Mouse (Mus musculus): Measurements from ENCODE around the gene Fkbp5. TPM values are rescaled to one million over a fixed set of nuclear protein-coding genes. Genes with fewer than 3 reads are reported as not detected.

Fkbp5 gene
- polyA plus RNA-seq, 1 experiment from 2014 or later = 12.2 TPM

DNA sequence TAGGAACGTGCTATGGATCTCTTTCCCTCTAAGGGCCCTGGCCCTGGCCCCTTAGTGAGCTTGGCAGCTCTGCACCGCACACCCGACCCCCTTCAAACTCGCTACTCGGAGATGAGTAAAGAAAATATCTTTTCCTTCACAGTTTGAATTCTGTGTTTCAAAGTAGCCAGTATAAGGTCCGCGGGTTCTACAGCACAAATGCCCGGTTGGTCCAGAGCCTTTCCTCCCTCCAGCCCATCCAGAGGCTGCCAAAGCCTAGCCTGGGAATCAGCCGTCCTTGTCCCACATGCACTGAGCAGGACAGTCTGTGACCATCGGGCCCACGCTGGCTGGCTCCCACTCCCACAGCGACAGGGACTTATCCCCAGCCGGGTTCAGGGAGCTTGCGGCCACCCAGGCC lies 31.8 kb upstream of the Fkbp5 start, which contains the start of gene Clpsl2:
Gene Clpsl2, plus strand, starts transcription at position 301 of the 400 bp plus-strand sequence.
- ATAC-seq (ENCODE audit: insufficient number of reproducible peaks, low FRiP score, low TSS enrichment, low read depth) (no peak), DNase-seq (ENCODE audit: low spot score) (no peak)
- Histone ChIP-seq H3K9ac (ENCODE audit: low read length) (no peak within 1 kb of the TSS), H3K27ac (replicated peaks; ENCODE audit: low read depth, low read length) (no peak within 1 kb of the TSS), H3K4me3 (ENCODE audit: low read depth, low read length) (no peak within 1 kb of the TSS), H3K36me3 (ENCODE audit: control insufficient read depth, insufficient read depth, low read length) (no peaks in the 10 kb centered on the region), H3K27me3 (ENCODE audit: control insufficient read depth, insufficient read depth, low read length) (no peaks in the 10 kb centered on the region), H3K4me2 (ENCODE audit: low read depth, severe bottlenecking) (no peak within 1 kb of the TSS), H3K4me1 (ENCODE audit: control insufficient read depth, insufficient read depth, low read length) (peaks cover 5% of the 10 kb centered on the region; the same call in 1 of the 2 replicates), H3K9me3 (ENCODE audit: control insufficient read depth, low read length) (no peaks in the 10 kb centered on the region)
- whole genome bisulfite sequencing = 77% methylated on average over 14 of the region's 14 CpGs

DNA sequence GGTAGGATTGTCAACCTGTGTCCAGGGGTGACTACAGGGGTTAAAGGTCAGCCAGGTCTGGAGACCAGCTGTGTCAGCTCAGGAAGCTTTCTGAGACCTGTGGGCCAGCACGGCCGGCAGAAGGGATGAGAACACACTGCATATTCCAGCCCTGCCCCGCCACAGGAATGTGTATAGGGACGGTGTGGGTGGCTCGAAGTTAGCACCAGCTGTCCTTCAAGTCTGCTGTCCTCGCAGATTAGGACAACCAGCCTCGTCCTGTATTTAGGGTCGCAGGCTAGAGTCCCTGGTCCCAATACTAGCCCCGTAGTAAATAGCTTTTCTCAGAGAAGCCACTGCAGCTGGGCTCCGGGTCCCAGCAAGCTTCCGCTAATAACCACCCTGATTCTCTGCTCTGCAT lies 31.2 kb upstream of the Fkbp5 start:
- 72% methylated on average over 11 of the region's 11 CpGs for WGBS
- H3K27me3 ChIP-seq (ENCODE audit: control insufficient read depth, insufficient read depth, low read length) = no peaks in the 10 kb centered on the region
- DNase-seq (ENCODE audit: low spot score) = no peak
- H3K9ac ChIP-seq (ENCODE audit: low read length) = no peak overlapping the region
- no peak overlapping the region for H3K4me2 ChIP-seq (ENCODE audit: low read depth, severe bottlenecking)
- no peak overlapping the region for H3K27ac ChIP-seq (replicated peaks; ENCODE audit: low read depth, low read length)
- no peak overlapping the region for H3K4me3 ChIP-seq (ENCODE audit: low read depth, low read length)
- peaks cover 5% of the 10 kb centered on the region; the same call in 1 of the 2 replicates for H3K4me1 ChIP-seq (ENCODE audit: control insufficient read depth, insufficient read depth, low read length)
- no peaks in the 10 kb centered on the region for H3K36me3 ChIP-seq (ENCODE audit: control insufficient read depth, insufficient read depth, low read length)
- no peaks in the 10 kb centered on the region for H3K9me3 ChIP-seq (ENCODE audit: control insufficient read depth, low read length)
- no peak for ATAC-seq (ENCODE audit: insufficient number of reproducible peaks, low FRiP score, low TSS enrichment, low read depth)

DNA sequence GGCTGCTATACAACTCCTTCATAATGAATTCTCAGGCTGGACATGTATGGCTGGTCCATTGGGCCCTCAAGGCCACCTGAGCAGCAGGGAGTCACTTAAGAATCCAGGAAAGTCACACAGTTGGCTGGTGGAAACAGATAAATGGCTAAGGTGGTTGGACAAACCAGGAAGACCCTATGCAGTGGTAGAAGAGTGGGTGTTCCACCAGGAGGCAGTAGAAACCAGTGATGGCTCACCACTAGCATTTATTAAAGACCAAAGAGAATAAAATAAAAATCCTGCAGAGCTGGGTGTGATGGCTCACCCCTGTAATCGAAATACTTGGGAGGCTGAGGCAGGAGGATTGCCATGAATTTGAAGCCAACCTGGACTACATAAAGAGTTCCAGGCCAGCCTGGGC lies 29.6 kb upstream of the Fkbp5 start:
- no peak for ATAC-seq (ENCODE audit: insufficient number of reproducible peaks, low FRiP score, low TSS enrichment, low read depth)
- Histone ChIP-seq H3K9ac (ENCODE audit: low read length) (no peak overlapping the region), H3K4me1 (ENCODE audit: control insufficient read depth, insufficient read depth, low read length) (0 out of 2 replicates have a peak, but pooled peaks cover 2% of the 10 kb centered on the region), H3K4me3 (ENCODE audit: low read depth, low read length) (no peak overlapping the region), H3K27me3 (ENCODE audit: control insufficient read depth, insufficient read depth, low read length) (no peaks in the 10 kb centered on the region), H3K27ac (replicated peaks; ENCODE audit: low read depth, low read length) (no peak overlapping the region), H3K4me2 (ENCODE audit: low read depth, severe bottlenecking) (no peak overlapping the region), H3K9me3 (ENCODE audit: control insufficient read depth, low read length) (no peaks in the 10 kb centered on the region), H3K36me3 (ENCODE audit: control insufficient read depth, insufficient read depth, low read length) (no peaks in the 10 kb centered on the region)
- no peak for DNase-seq (ENCODE audit: low spot score)
- 92% methylated on average over 1 of the region's 1 CpGs for WGBS

DNA sequence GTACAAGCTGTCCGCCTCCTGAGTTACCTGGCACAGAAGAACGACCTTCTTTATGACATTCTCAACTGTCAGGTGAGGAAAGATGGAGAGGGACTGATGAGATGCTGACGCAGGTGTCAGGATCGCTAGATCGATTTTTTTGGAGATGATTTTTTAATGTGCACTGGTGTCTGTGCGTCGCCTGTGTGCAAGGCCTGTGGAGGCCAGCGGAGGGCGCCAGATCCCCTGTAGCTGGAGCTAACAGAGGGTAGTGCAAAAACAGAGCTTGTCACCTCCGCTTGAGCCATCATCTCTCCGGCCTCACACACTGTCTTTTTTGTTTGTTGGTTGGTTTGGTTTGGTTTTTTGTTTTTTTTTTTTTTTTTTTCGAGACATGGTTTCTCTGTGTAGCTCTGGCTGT lies 20.6 kb upstream of the Fkbp5 start:
- Histone ChIP-seq H3K4me3 (ENCODE audit: low read depth, low read length) (no peak overlapping the region), H3K9ac (ENCODE audit: low read length) (no peak overlapping the region), H3K27me3 (ENCODE audit: control insufficient read depth, insufficient read depth, low read length) (no peaks in the 10 kb centered on the region), H3K36me3 (ENCODE audit: control insufficient read depth, insufficient read depth, low read length) (no peaks in the 10 kb centered on the region), H3K4me1 (ENCODE audit: control insufficient read depth, insufficient read depth, low read length) (no peaks in the 10 kb centered on the region), H3K9me3 (ENCODE audit: control insufficient read depth, low read length) (no peaks in the 10 kb centered on the region), H3K27ac (replicated peaks; ENCODE audit: low read depth, low read length) (no peak overlapping the region), H3K4me2 (ENCODE audit: low read depth, severe bottlenecking) (no peak overlapping the region)
- ATAC-seq (ENCODE audit: insufficient number of reproducible peaks, low FRiP score, low TSS enrichment, low read depth) (no peak), DNase-seq (ENCODE audit: low spot score) (no peak)
- WGBS = 47% methylated on average over 12 of the region's 12 CpGs

DNA sequence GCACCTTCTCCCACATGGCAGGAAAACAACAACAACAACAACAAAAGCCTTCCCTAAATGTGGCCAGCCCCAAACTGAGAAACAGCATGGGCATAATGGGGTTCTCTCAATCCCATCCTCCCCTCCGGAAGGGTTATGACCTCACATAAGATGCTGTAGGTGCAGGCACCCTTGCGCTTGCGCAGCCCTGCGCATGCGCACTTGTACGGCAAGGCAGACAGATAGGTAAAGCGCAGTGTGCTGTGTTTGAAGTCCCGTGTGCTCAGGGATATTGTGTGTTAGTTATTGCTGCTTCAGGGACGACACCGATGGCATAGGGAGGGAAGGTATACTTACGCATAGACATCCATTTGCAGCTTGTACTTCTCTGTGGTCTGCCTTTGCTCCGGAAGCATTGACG lies 16.0 kb upstream of the Fkbp5 start:
- H3K27ac ChIP-seq (replicated peaks; ENCODE audit: low read depth, low read length) = no peak overlapping the region
- DNase-seq (ENCODE audit: low spot score) (no peak), ATAC-seq (ENCODE audit: insufficient number of reproducible peaks, low FRiP score, low TSS enrichment, low read depth) (no peak)
- H3K4me3 ChIP-seq (ENCODE audit: low read depth, low read length) = no peak overlapping the region
- H3K36me3 ChIP-seq (ENCODE audit: control insufficient read depth, insufficient read depth, low read length) = no peaks in the 10 kb centered on the region
- WGBS = 85% methylated on average over 13 of the region's 13 CpGs
- no peak overlapping the region for H3K9ac ChIP-seq (ENCODE audit: low read length)
- no peaks in the 10 kb centered on the region for H3K27me3 ChIP-seq (ENCODE audit: control insufficient read depth, insufficient read depth, low read length)
- no peaks in the 10 kb centered on the region for H3K9me3 ChIP-seq (ENCODE audit: control insufficient read depth, low read length)
- 0 out of 2 replicates have a peak, but pooled peaks cover 3% of the 10 kb centered on the region for H3K4me1 ChIP-seq (ENCODE audit: control insufficient read depth, insufficient read depth, low read length)
- no peak overlapping the region for H3K4me2 ChIP-seq (ENCODE audit: low read depth, severe bottlenecking)

DNA sequence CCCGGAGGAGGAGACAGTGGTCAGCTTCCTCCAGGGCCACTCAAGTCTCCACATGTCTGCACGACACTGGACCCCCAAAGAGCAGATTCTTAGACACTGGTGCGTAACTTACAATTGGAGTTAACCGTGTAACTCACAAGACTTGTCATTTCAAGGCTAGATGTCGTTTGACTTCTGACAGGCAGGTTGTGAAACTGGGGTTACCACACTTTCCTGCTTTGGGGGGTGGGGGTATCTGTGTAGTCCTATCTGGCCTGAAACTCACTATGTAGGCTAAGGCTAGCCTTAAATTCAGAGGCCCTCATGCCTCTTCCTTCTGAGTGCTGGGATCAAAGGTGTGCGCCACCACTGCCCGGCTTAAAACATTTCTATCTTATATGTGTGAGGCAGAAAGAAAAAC lies 15.2 kb upstream of the Fkbp5 start:
- WGBS = 85% methylated on average over 7 of the region's 7 CpGs

DNA sequence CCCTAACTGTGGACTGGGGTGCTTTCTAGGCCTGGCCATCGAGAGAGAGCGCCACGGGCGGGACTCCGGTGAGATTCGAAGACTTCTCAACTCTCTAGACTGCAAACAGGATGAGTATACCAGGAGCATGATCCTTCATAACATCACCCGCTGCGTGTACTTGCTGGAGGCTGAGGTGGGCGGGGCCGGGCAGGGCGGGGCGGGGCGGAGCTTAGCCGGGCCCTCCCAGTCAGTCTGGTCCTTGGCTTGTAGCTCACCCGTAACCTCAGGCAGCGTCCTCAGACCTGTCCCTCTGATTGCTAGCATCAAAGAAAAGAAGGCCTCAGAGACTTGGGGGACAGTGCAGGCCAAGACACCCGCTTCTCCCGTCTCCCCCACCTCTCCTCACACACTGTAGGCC lies 14.6 kb upstream of the Fkbp5 start:
- DNase-seq (ENCODE audit: low spot score) (no peak), ATAC-seq (ENCODE audit: insufficient number of reproducible peaks, low FRiP score, low TSS enrichment, low read depth) (no peak)
- no peak overlapping the region for H3K9ac ChIP-seq (ENCODE audit: low read length)
- no peaks in the 10 kb centered on the region for H3K36me3 ChIP-seq (ENCODE audit: control insufficient read depth, insufficient read depth, low read length)
- no peaks in the 10 kb centered on the region for H3K27me3 ChIP-seq (ENCODE audit: control insufficient read depth, insufficient read depth, low read length)
- H3K9me3 ChIP-seq (ENCODE audit: control insufficient read depth, low read length) = no peaks in the 10 kb centered on the region
- 11% methylated on average over 18 of the region's 18 CpGs for WGBS
- peak overlapping the region; percentile 24; the same call in 1 of the 2 replicates for H3K4me2 ChIP-seq (ENCODE audit: low read depth, severe bottlenecking)
- 0 out of 2 replicates have a peak, but pooled peaks cover 6% of the 10 kb centered on the region for H3K4me1 ChIP-seq (ENCODE audit: control insufficient read depth, insufficient read depth, low read length)
- no peak overlapping the region for H3K4me3 ChIP-seq (ENCODE audit: low read depth, low read length)
- no peak overlapping the region for H3K27ac ChIP-seq (replicated peaks; ENCODE audit: low read depth, low read length)

More for the DNA sequence above, 15.2 kb upstream of the Fkbp5 start:
- H3K4me3 ChIP-seq (ENCODE audit: low read depth, low read length) = no peak overlapping the region
- no peak overlapping the region for H3K9ac ChIP-seq (ENCODE audit: low read length)
- no peak overlapping the region for H3K27ac ChIP-seq (replicated peaks; ENCODE audit: low read depth, low read length)
- H3K36me3 ChIP-seq (ENCODE audit: control insufficient read depth, insufficient read depth, low read length) = no peaks in the 10 kb centered on the region
- no peak overlapping the region for H3K4me2 ChIP-seq (ENCODE audit: low read depth, severe bottlenecking)
- H3K4me1 ChIP-seq (ENCODE audit: control insufficient read depth, insufficient read depth, low read length) = 0 out of 2 replicates have a peak, but pooled peaks cover 5% of the 10 kb centered on the region
- DNase-seq (ENCODE audit: low spot score) (no peak), ATAC-seq (ENCODE audit: insufficient number of reproducible peaks, low FRiP score, low TSS enrichment, low read depth) (no peak)
- no peaks in the 10 kb centered on the region for H3K27me3 ChIP-seq (ENCODE audit: control insufficient read depth, insufficient read depth, low read length)
- no peaks in the 10 kb centered on the region for H3K9me3 ChIP-seq (ENCODE audit: control insufficient read depth, low read length)

DNA sequence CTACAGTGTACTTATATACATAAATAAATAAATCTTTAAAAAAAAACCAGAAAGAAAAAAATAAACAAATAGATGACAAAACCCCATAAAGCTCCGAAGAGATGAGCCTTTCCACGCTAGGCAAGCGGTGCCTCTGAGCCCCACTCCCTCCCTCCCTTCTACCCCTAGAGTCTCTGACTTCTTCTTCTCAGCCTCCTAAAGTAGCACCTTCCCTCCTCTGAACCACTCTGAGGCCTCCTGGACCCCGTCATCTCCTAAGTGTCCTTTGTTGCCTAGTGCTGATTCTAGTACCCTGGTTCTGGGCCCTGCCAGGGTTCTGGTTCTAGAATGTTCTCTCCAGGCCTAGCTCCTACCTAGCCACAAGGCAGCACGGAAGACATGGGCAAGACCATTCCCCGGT lies 13.2 kb upstream of the Fkbp5 start, which contains the start of gene Armc12:
Gene Armc12, plus strand, starts transcription at position 301 of the 400 bp plus-strand sequence.
- DNase-seq (ENCODE audit: low spot score) = no peak
- Histone ChIP-seq H3K9ac (ENCODE audit: low read length) (no peak within 1 kb of the TSS), H3K27ac (replicated peaks; ENCODE audit: low read depth, low read length) (no peak within 1 kb of the TSS), H3K9me3 (ENCODE audit: control insufficient read depth, low read length) (no peaks in the 10 kb centered on the region), H3K4me2 (ENCODE audit: low read depth, severe bottlenecking) (0 out of 2 replicates have a peak within 1 kb of the TSS, but pooled peaks have one; percentile 24), H3K4me1 (ENCODE audit: control insufficient read depth, insufficient read depth, low read length) (0 out of 2 replicates have a peak, but pooled peaks cover 6% of the 10 kb centered on the region), H3K27me3 (ENCODE audit: control insufficient read depth, insufficient read depth, low read length) (no peaks in the 10 kb centered on the region), H3K36me3 (ENCODE audit: control insufficient read depth, insufficient read depth, low read length) (no peaks in the 10 kb centered on the region), H3K4me3 (ENCODE audit: low read depth, low read length) (no peak within 1 kb of the TSS)
- WGBS = 86% methylated on average over 6 of the region's 6 CpGs
- ATAC-seq (ENCODE audit: insufficient number of reproducible peaks, low FRiP score, low TSS enrichment, low read depth) = no peak

DNA sequence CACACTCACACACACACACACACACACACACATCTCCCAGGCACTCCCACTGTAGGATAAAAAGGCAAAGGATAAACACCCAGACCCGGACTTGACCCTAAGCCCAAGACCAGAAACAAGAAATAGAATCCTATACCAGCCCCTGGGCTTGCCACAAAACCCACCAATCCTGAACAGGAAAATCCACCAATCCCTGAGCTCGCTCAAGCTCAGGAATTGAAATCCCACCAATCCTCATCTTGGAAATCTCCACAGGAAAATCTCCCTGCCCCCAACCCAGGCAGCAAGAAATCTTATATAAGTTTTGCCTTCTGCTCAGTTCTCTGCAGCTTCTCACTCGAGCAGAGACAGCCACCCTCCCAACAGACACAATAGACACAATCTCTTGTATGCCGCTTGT lies 11.8 kb upstream of the Fkbp5 start:
- H3K4me1 ChIP-seq (ENCODE audit: control insufficient read depth, insufficient read depth, low read length) = 0 out of 2 replicates have a peak, but pooled peaks cover 6% of the 10 kb centered on the region
- no peaks in the 10 kb centered on the region for H3K36me3 ChIP-seq (ENCODE audit: control insufficient read depth, insufficient read depth, low read length)
- DNase-seq (ENCODE audit: low spot score) (no peak), ATAC-seq (ENCODE audit: insufficient number of reproducible peaks, low FRiP score, low TSS enrichment, low read depth) (no peak)
- no peaks in the 10 kb centered on the region for H3K9me3 ChIP-seq (ENCODE audit: control insufficient read depth, low read length)
- no peak overlapping the region for H3K4me2 ChIP-seq (ENCODE audit: low read depth, severe bottlenecking)
- H3K27ac ChIP-seq (replicated peaks; ENCODE audit: low read depth, low read length) = no peak overlapping the region
- no peak overlapping the region for H3K9ac ChIP-seq (ENCODE audit: low read length)
- no peaks in the 10 kb centered on the region for H3K27me3 ChIP-seq (ENCODE audit: control insufficient read depth, insufficient read depth, low read length)
- WGBS = 69% methylated on average over 4 of the region's 4 CpGs
- no peak overlapping the region for H3K4me3 ChIP-seq (ENCODE audit: low read depth, low read length)

All from limb, embryonic 11.5 days (tissue).